Mouse (Mus musculus): ENCODE results near the gene E130114P18Rik. TPM values are rescaled to one million over a fixed set of nuclear protein-coding genes. Genes with fewer than 3 reads are reported as not detected.

Gene E130114P18Rik
- polyA plus RNA-seq, 1 experiment from 2014 or later, result 1.1 TPM

DNA sequence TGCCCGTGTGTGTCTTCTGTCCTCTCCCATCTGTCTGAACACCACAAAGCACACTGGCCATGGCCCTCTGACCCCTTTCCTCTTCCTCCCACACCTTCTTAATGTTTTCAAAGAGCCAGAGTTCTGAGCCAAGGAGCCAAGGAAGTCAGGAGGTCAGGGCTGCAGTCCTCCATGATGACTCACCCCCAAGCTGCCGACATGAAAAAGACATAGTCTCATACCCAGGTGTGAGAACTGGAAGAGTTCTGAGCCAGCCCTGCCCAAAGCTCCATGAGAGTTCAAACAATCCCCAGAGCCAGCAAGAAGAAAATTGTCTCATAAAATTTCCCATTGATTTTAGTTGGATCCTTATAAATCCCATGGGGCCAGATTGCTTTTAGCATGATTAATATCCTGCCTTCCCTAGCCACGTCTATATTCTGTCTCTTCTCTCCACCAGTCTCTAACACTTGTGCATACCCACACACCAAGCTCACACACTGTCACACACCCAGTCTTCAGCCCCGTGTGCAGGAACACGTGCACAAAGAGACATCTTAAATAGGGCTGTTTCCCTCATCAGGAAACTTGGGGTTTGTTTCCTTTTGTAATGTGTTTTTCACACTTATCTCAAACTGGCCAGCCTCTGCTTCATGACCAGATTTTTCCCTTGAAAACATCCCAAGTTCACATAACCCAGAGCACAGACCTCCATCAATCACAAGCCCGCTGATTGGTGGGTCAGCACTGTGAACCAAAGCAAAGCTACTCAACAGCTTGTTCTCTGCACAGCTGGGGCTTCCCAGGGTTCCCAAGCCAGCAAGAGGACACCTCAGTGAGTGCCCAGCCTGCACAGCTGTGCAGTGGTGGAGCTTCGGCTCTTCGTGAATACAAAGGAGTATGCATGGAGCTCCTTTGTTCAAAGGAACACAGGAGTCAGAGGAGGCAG is 88.2 kb downstream of the E130114P18Rik start:
- no peaks in the 10 kb centered on the region for H3K36me3 ChIP-seq
- DNase-seq (ENCODE audit: low spot score), result no peak
- H3K9me3 ChIP-seq, result no peaks in the 10 kb centered on the region
- no peaks in the 10 kb centered on the region for H3K27me3 ChIP-seq (ENCODE audit: insufficient read depth, poor library complexity, severe bottlenecking)
- H3K27ac ChIP-seq, result peak overlapping the region; percentile 67
- H3K4me1 ChIP-seq, result peaks cover 17% of the 10 kb centered on the region
- 47% methylated on average over 8 of the region's 8 CpGs for WGBS
- H3K4me3 ChIP-seq, result no peak overlapping the region

DNA sequence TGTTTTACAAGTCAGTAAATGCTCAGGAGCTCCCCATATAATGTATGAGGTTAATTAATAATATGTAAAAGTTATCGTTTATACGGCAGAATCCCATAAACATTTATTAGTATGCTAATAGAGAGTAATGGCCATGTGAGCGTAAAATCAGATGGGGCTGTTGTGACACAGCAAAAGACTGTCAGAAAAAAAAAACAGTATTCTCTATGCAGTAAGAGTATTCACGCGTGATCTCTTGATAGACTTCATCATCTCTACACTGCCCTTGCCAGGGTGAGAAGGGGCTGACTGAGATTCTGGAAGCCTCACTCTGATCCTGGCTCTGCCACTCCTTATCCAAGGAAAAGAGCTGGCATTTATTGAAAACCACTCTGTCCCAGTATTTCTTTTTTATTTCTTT is 91.9 kb downstream of the E130114P18Rik start:
- peaks cover 17% of the 10 kb centered on the region for H3K4me1 ChIP-seq
- H3K27me3 ChIP-seq (ENCODE audit: insufficient read depth, poor library complexity, severe bottlenecking), result no peaks in the 10 kb centered on the region
- WGBS, result 86% methylated on average over 5 of the region's 5 CpGs

GRCm38 (mm10) chr4:97676579-97676937 is 101.3 kb downstream of the E130114P18Rik start:
- WGBS, result 38% methylated on average over 2 of the region's 2 CpGs
- H3K27me3 ChIP-seq (ENCODE audit: insufficient read depth, poor library complexity, severe bottlenecking), result no peaks in the 10 kb centered on the region
- H3K9me3 ChIP-seq, result no peaks in the 10 kb centered on the region
- no peak for DNase-seq (ENCODE audit: low spot score)
- H3K36me3 ChIP-seq, result no peaks in the 10 kb centered on the region
- H3K4me1 ChIP-seq, result no peaks in the 10 kb centered on the region
- H3K27ac ChIP-seq, result peak overlapping the region; percentile 36; the same call in 1 of the 2 replicates
- no peak overlapping the region for H3K4me3 ChIP-seq

More for the DNA sequence above, 91.9 kb downstream of the E130114P18Rik start:
- H3K4me3 ChIP-seq, result no peak overlapping the region
- H3K27ac ChIP-seq, result no peak overlapping the region
- DNase-seq (ENCODE audit: low spot score), result no peak
- no peaks in the 10 kb centered on the region for H3K9me3 ChIP-seq
- H3K36me3 ChIP-seq, result no peaks in the 10 kb centered on the region

DNA sequence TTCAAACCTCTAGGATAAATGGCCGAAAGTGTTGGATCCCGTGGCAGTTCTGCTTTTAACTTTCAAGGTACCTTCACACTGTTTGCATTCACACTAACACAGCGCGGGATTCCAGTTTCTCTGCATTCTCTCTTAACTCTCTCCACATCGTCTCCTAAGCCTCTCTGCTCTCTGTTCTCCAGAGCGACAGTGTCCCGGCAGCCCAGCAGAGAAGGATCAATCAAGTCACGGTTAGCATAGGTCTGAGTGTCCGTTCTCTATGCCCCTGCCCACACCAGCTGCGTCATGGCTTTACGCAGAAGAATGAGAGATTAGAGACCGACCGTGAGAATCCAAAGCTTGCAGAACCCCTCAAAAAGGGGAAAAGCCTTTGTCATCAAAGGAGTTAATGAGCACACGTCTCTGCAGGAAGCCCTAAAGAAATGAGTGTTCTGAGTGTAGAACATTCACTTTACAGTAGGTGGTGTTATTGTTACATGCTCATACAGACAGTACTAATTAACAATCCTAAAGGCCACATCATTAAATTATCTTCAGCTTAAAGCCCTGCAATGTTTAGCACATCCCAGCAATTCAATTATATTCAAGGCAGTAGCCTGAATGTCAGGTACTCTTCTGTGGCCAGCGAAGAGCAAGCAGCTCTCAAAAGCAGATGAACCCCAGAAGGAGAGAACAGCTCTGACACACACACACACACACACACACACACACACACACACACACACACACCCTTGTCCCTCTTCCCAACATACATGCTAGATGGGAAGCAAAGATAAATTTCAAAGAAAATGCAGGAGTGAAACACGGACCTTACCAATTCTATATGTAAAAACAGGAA is 101.9 kb downstream of the E130114P18Rik start:
- Histone ChIP-seq H3K4me3 (no peak overlapping the region), H3K27ac (peak overlapping the region; percentile 23; the same call in 1 of the 2 replicates), H3K9me3 (no peaks in the 10 kb centered on the region), H3K27me3 (ENCODE audit: insufficient read depth, poor library complexity, severe bottlenecking) (no peaks in the 10 kb centered on the region), H3K36me3 (no peaks in the 10 kb centered on the region), H3K4me1 (no peaks in the 10 kb centered on the region)
- DNase-seq (ENCODE audit: low spot score), result no peak
- WGBS, result 59% methylated on average over 16 of the region's 16 CpGs

GRCm38 (mm10) chr4:97673854-97674510 is 103.9 kb downstream of the E130114P18Rik start:
- Histone ChIP-seq H3K27ac (peak overlapping the region; percentile 14; the same call in 1 of the 2 replicates), H3K4me1 (no peaks in the 10 kb centered on the region), H3K9me3 (no peaks in the 10 kb centered on the region), H3K36me3 (no peaks in the 10 kb centered on the region), H3K27me3 (ENCODE audit: insufficient read depth, poor library complexity, severe bottlenecking) (no peaks in the 10 kb centered on the region), H3K4me3 (no peak overlapping the region)
- 55% methylated on average over 6 of the region's 6 CpGs for WGBS
- no peak for DNase-seq (ENCODE audit: low spot score)

DNA sequence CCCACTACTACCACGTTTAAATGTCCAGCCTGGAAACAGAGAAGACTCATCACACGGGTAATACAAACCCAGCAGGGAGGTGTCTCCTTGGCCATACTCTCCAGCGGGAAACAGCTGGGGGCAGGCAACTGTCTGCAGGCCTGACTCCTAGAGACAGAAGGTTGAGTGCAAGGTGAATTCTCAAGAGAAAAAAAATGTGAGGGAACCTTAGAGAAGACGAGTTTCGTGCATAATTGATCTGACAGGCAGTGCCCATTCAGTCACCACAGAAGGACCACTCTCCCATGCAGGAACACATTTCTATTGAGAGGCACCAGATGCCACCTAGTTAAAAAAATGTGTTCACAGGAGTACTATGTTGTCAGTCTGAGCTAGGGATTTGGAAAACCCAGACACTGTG is 105.4 kb downstream of the E130114P18Rik start:
- no peak for DNase-seq (ENCODE audit: low spot score)
- Histone ChIP-seq H3K4me1 (no peaks in the 10 kb centered on the region), H3K36me3 (no peaks in the 10 kb centered on the region), H3K9me3 (no peaks in the 10 kb centered on the region), H3K27ac (no peak overlapping the region), H3K27me3 (ENCODE audit: insufficient read depth, poor library complexity, severe bottlenecking) (no peaks in the 10 kb centered on the region), H3K4me3 (no peak overlapping the region)
- WGBS, result 67% methylated on average over 5 of the region's 5 CpGs

DNA sequence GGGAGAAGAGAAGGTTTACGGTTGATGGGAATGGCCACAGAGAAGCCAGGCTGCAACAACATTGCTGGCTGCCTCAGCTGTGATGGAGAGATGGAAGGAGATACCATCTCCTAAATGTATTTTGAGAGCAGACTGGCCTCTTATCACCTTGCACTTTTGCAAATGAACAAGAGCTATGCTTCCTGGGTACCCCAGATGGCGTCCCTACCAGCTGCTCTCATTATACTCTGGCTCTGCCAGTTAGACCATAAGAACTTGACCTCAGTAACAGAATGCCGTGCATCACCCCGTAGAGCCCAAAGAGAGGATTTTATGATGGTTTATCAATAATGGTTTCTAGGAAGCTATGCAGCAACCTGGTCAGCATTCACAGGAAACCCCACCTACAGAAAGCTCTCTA is 106.0 kb downstream of the E130114P18Rik start:
- no peak for DNase-seq (ENCODE audit: low spot score)
- no peaks in the 10 kb centered on the region for H3K4me1 ChIP-seq
- WGBS, result 83% methylated on average over 4 of the region's 4 CpGs
- no peaks in the 10 kb centered on the region for H3K36me3 ChIP-seq
- H3K27ac ChIP-seq, result no peak overlapping the region
- no peak overlapping the region for H3K4me3 ChIP-seq
- no peaks in the 10 kb centered on the region for H3K9me3 ChIP-seq
- H3K27me3 ChIP-seq (ENCODE audit: insufficient read depth, poor library complexity, severe bottlenecking), result no peaks in the 10 kb centered on the region

GRCm38 (mm10) chr4:97670418-97670817 is 107.5 kb downstream of the E130114P18Rik start:
- Histone ChIP-seq H3K27me3 (ENCODE audit: insufficient read depth, poor library complexity, severe bottlenecking) (no peaks in the 10 kb centered on the region), H3K36me3 (no peaks in the 10 kb centered on the region), H3K4me3 (no peak overlapping the region), H3K4me1 (no peaks in the 10 kb centered on the region), H3K27ac (no peak overlapping the region), H3K9me3 (no peaks in the 10 kb centered on the region)
- DNase-seq (ENCODE audit: low spot score), result no peak

DNA sequence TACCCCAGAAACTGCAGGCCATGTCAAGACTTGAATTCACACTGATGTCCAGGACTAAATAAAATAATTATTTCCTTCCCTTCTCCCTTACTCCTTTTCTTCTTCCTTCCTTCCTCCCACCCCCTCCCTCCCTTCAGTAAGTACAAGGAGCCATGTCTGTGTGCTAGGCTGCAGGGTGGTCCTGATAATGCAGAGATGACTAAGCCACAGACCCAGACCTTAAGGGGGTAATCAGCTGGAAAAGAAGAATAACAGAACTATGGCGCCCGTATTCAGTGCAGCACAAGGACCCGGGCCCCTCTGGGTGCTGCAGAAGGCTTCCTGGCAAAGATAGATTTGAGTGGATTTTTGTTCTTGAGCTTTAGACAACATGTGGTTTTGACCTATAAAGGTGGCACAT is 108.1 kb downstream of the E130114P18Rik start:
- 69% methylated on average over 3 of the region's 3 CpGs for WGBS
- no peak overlapping the region for H3K27ac ChIP-seq
- H3K27me3 ChIP-seq (ENCODE audit: insufficient read depth, poor library complexity, severe bottlenecking), result no peaks in the 10 kb centered on the region
- H3K9me3 ChIP-seq, result no peaks in the 10 kb centered on the region
- no peak for DNase-seq (ENCODE audit: low spot score)
- no peak overlapping the region for H3K4me3 ChIP-seq
- no peaks in the 10 kb centered on the region for H3K36me3 ChIP-seq
- no peaks in the 10 kb centered on the region for H3K4me1 ChIP-seq

- DNase-seq (ENCODE audit: low spot score), result no peak
- no peak overlapping the region for H3K4me3 ChIP-seq
- no peaks in the 10 kb centered on the region for H3K36me3 ChIP-seq
- 75% methylated on average over 7 of the region's 7 CpGs for WGBS
- H3K27ac ChIP-seq, result no peak overlapping the region
- 0 out of 2 replicates have a peak, but pooled peaks cover 2% of the 10 kb centered on the region for H3K4me1 ChIP-seq
- H3K27me3 ChIP-seq (ENCODE audit: insufficient read depth, poor library complexity, severe bottlenecking), result no peaks in the 10 kb centered on the region
- H3K9me3 ChIP-seq, result no peaks in the 10 kb centered on the region
Observed at GRCm38 (mm10) chr4:97665428-97665755, 112.5 kb downstream of the E130114P18Rik start.

- no peaks in the 10 kb centered on the region for H3K9me3 ChIP-seq
- 0 out of 2 replicates have a peak, but pooled peaks cover 2% of the 10 kb centered on the region for H3K4me1 ChIP-seq
- no peak for DNase-seq (ENCODE audit: low spot score)
- H3K27ac ChIP-seq, result no peak overlapping the region
- no peak overlapping the region for H3K4me3 ChIP-seq
- H3K36me3 ChIP-seq, result no peaks in the 10 kb centered on the region
- WGBS, result 61% methylated on average over 7 of the region's 7 CpGs
- no peaks in the 10 kb centered on the region for H3K27me3 ChIP-seq (ENCODE audit: insufficient read depth, poor library complexity, severe bottlenecking)
Observed at GRCm38 (mm10) chr4:97664738-97665427, 113.0 kb downstream of the E130114P18Rik start.

GRCm38 (mm10) chr4:97663922-97664321 is 114.0 kb downstream of the E130114P18Rik start:
- Histone ChIP-seq H3K9me3 (no peaks in the 10 kb centered on the region), H3K36me3 (no peaks in the 10 kb centered on the region), H3K27me3 (ENCODE audit: insufficient read depth, poor library complexity, severe bottlenecking) (no peaks in the 10 kb centered on the region), H3K27ac (no peak overlapping the region), H3K4me1 (0 out of 2 replicates have a peak, but pooled peaks cover 2% of the 10 kb centered on the region), H3K4me3 (no peak overlapping the region)
- WGBS, result 71% methylated on average over 6 of the region's 6 CpGs
- no peak for DNase-seq (ENCODE audit: low spot score)
